In the genomic region with DNA sequence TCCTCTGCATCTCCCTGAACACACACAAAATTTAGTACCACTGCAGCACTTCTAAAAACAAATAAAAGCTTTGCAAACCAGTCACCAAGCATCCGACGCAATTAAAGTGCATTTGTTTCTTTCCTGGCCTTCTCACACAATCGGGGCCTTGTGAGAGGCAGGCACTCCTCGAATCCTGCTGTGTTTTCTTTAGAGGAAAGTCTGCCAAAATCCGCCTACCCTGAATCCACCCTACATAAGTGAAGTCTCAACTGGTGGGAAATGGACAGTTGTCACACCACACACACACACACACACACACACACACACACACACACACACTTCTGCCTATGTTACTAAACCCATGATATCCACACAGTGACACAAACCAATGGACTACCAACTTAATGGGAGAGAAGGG, we compare ENCODE assay signal across 27 mouse cellular contexts.
A peak's percentile ranks its signal among the peaks of the same experiment; 100 is the strongest.
DNase-seq lines count a peak whose midpoint lies in the region; ATAC-seq lines count a peak whose summit lies in the region.
"Had no signal": no experiment of that assay in that cellular context is flagged by ENCODE, and none has a peak within 500 bp of the region (broad histone marks: within the 10 kb centered on the region; RNA-seq: fewer than 3 reads in every experiment).

No protein-coding gene starts in this region.

- DNase-seq in embryonic facial prominence, embryonic 14.5 days (ENCODE audit: low spot score) = peak; percentile 35
- no peak for DNase-seq in embryonic facial prominence, embryonic 10.5 days (ENCODE audit: low spot score)
- DNase-seq in brain, adult 2 months (ENCODE audit: low read depth, low spot score) = peak; percentile 18
- DNase-seq in limb, embryonic 10.5 days (ENCODE audit: low spot score) = no peak
- no peak for DNase-seq in frontal cortex, postnatal 36 days (ENCODE audit: low spot score in 2 of 2)
- no peak for DNase-seq in MN1 (ENCODE audit: low spot score)
- DNase-seq: adrenal gland, adult 2 months; adrenal gland, postnatal 14 days; cerebellum, adult 18-20 months; cerebellum, adult 9-10 months; cerebellum, postnatal 14 days; gastrocnemius, postnatal 25 days; heart, adult 18-20 months; heart, postnatal 10 days; heart, postnatal 36 days had no signal

- H3K4me1 ChIP-seq in embryonic facial prominence, embryonic 14.5 days (ENCODE audit: control insufficient read depth, insufficient read depth, low read length) = no peaks in the 10 kb centered on the region
- H3K4me1 ChIP-seq in embryonic facial prominence, embryonic 10.5 days = peaks cover 5% of the 10 kb centered on the region; the same call in 1 of the 2 replicates
- peaks cover 16% of the 10 kb centered on the region; the same call in 1 of the 2 replicates for H3K4me1 ChIP-seq in limb, embryonic 10.5 days
- peaks cover 12% of the 10 kb centered on the region; the same call in 1 of the 2 replicates for H3K4me1 ChIP-seq in limb, embryonic 13.5 days
- H3K4me1 ChIP-seq: embryonic facial prominence, embryonic 12.5 days; forebrain, embryonic 12.5 days; heart, embryonic 12.5 days; heart, embryonic 15.5 days; hindbrain, embryonic 13.5 days; intestine, embryonic 15.5 days had no signal

- no peak overlapping the region for H3K9ac ChIP-seq in embryonic facial prominence, embryonic 14.5 days (ENCODE audit: low read depth, low read length)
- no peak overlapping the region for H3K9ac ChIP-seq in limb, embryonic 13.5 days
- H3K9ac ChIP-seq: embryonic facial prominence, embryonic 12.5 days; forebrain, embryonic 12.5 days; heart, embryonic 12.5 days; heart, embryonic 15.5 days; hindbrain, embryonic 13.5 days; intestine, embryonic 15.5 days had no signal

- no peaks in the 10 kb centered on the region for H3K27me3 ChIP-seq in embryonic facial prominence, embryonic 14.5 days (replicated peaks; ENCODE audit: control insufficient read depth, insufficient read depth, low read length)
- no peaks in the 10 kb centered on the region for H3K27me3 ChIP-seq in embryonic facial prominence, embryonic 10.5 days (replicated peaks; ENCODE audit: low read depth, poor library complexity, severe bottlenecking)
- H3K27me3 ChIP-seq in limb, embryonic 10.5 days (ENCODE audit: low read depth, poor library complexity, severe bottlenecking) = no peaks in the 10 kb centered on the region
- H3K27me3 ChIP-seq in limb, embryonic 13.5 days = no peaks in the 10 kb centered on the region
- H3K27me3 ChIP-seq: embryonic facial prominence, embryonic 12.5 days; forebrain, embryonic 12.5 days; heart, embryonic 12.5 days; heart, embryonic 15.5 days; hindbrain, embryonic 13.5 days; intestine, embryonic 15.5 days; Patski had no signal

- no peak for ATAC-seq in embryonic facial prominence, embryonic 14.5 days (ENCODE audit: low read depth)
- ATAC-seq in limb, embryonic 13.5 days (ENCODE audit: low FRiP score, low read depth) = peak; percentile 40; the same call in 1 of the 2 replicates
- ATAC-seq in activated CD4-positive, CD25-positive, alpha-beta regulatory T cell, adult 4 months = no peak
- ATAC-seq: hindbrain, embryonic 16.5 days; intestine, embryonic 15.5 days; Patski had no signal

- H3K9me3 ChIP-seq in embryonic facial prominence, embryonic 14.5 days (ENCODE audit: control insufficient read depth, low read length) = no peaks in the 10 kb centered on the region
- H3K9me3 ChIP-seq in embryonic facial prominence, embryonic 10.5 days = no peaks in the 10 kb centered on the region
- no peaks in the 10 kb centered on the region for H3K9me3 ChIP-seq in limb, embryonic 10.5 days (replicated peaks)
- H3K9me3 ChIP-seq in limb, embryonic 13.5 days = no peaks in the 10 kb centered on the region
- H3K9me3 ChIP-seq: embryonic facial prominence, embryonic 12.5 days; forebrain, embryonic 12.5 days; heart, embryonic 12.5 days; heart, embryonic 15.5 days; hindbrain, embryonic 10.5 days; hindbrain, embryonic 13.5 days; intestine, embryonic 15.5 days had no signal

- WGBS in embryonic facial prominence, embryonic 14.5 days = 33% methylated on average over 5 of the region's 5 CpGs
- WGBS in embryonic facial prominence, embryonic 10.5 days = 30% methylated on average over 5 of the region's 5 CpGs
- 70% methylated on average over 5 of the region's 5 CpGs for WGBS in limb, embryonic 10.5 days
- 39% methylated on average over 5 of the region's 5 CpGs for WGBS in limb, embryonic 13.5 days

- peak overlapping the region; percentile 52; the same call in 1 of the 2 replicates for H3K27ac ChIP-seq in embryonic facial prominence, embryonic 14.5 days (replicated peaks; ENCODE audit: low read depth, low read length)
- H3K27ac ChIP-seq in embryonic facial prominence, embryonic 10.5 days (replicated peaks) = no peak overlapping the region
- peak overlapping the region; percentile 44; the same call in 1 of the 2 replicates for H3K27ac ChIP-seq in limb, embryonic 10.5 days
- H3K27ac ChIP-seq in limb, embryonic 13.5 days = peak overlapping the region; percentile 79; the same call in 1 of the 2 replicates
- H3K27ac ChIP-seq: embryonic facial prominence, embryonic 12.5 days; forebrain, embryonic 12.5 days; heart, embryonic 15.5 days; hindbrain, embryonic 10.5 days; hindbrain, embryonic 13.5 days; intestine, embryonic 15.5 days had no signal

- no peak overlapping the region for H3K4me3 ChIP-seq in embryonic facial prominence, embryonic 14.5 days (ENCODE audit: low read depth, low read length)
- H3K4me3 ChIP-seq in embryonic facial prominence, embryonic 10.5 days = no peak overlapping the region
- H3K4me3 ChIP-seq in limb, embryonic 10.5 days = no peak overlapping the region
- H3K4me3 ChIP-seq in limb, embryonic 13.5 days = no peak overlapping the region
- H3K4me3 ChIP-seq: embryonic facial prominence, embryonic 12.5 days; erythroblast, embryonic 14.5 days; forebrain, embryonic 12.5 days; heart, embryonic 12.5 days; heart, embryonic 15.5 days; hindbrain, embryonic 10.5 days; hindbrain, embryonic 13.5 days; intestine, embryonic 15.5 days had no signal

- no peak overlapping the region for H3K4me2 ChIP-seq in embryonic facial prominence, embryonic 14.5 days (ENCODE audit: low read depth, low read length)
- no peak overlapping the region for H3K4me2 ChIP-seq in limb, embryonic 13.5 days (replicated peaks)
- H3K4me2 ChIP-seq: embryonic facial prominence, embryonic 12.5 days; forebrain, embryonic 12.5 days; heart, embryonic 12.5 days; heart, embryonic 15.5 days; hindbrain, embryonic 13.5 days; intestine, embryonic 15.5 days had no signal

- H3K36me3 ChIP-seq in embryonic facial prominence, embryonic 14.5 days (ENCODE audit: control insufficient read depth, insufficient read depth, low read length) = no peaks in the 10 kb centered on the region
- no peaks in the 10 kb centered on the region for H3K36me3 ChIP-seq in embryonic facial prominence, embryonic 10.5 days (replicated peaks)
- no peaks in the 10 kb centered on the region for H3K36me3 ChIP-seq in limb, embryonic 10.5 days
- H3K36me3 ChIP-seq in limb, embryonic 13.5 days = no peaks in the 10 kb centered on the region
- H3K36me3 ChIP-seq: embryonic facial prominence, embryonic 12.5 days; forebrain, embryonic 12.5 days; heart, embryonic 12.5 days; heart, embryonic 15.5 days; hindbrain, embryonic 10.5 days; hindbrain, embryonic 13.5 days; intestine, embryonic 15.5 days had no signal

Comparison
In these comparisons a context has a peak if more than half of its experiments do, and no peak if none do; other contexts are left out.
1. DNase-seq: peak in embryonic facial prominence, embryonic 14.5 days (single experiment) and brain, adult 2 months (single experiment); none in embryonic facial prominence, embryonic 10.5 days (single experiment), limb, embryonic 10.5 days (single experiment), frontal cortex, postnatal 36 days (0 of 2) and MN1 (single experiment).